Mouse (Mus musculus) G1E (cell line): Measurements from ENCODE around the gene BC030500.

Experiments
- CTCF ChIP-seq: IDR thresholded peaks from 2 replicates; pipeline ENCODE4 v1.5.1; 2012; ENCODE audit warnings: low read depth, low read length, inconsistent platforms, mixed read lengths
- GATA1 ChIP-seq: IDR thresholded peaks from 2 replicates; pipeline ENCODE4 v1.6.1; 2012; ENCODE audit warnings: borderline replicate concordance, low read length, inconsistent platforms, mixed read lengths
- GATA2 ChIP-seq: IDR thresholded peaks from 2 replicates; pipeline ENCODE4 v1.6.1; 2012; ENCODE audit warnings: low read depth, low read length, inconsistent platforms, borderline replicate concordance
- POLR2AphosphoS5 ChIP-seq: IDR thresholded peaks from 2 replicates; pipeline ENCODE4 v1.6.1; 2012; ENCODE audit warnings: low read depth, low read length, inconsistent platforms; ENCODE audit not compliant: insufficient replicate concordance
- TAL1 ChIP-seq: conservative IDR thresholded peaks from 2 replicates; pipeline ENCODE4 v1.6.1; 2012; ENCODE audit warnings: low read depth, low read length, inconsistent platforms, mixed read lengths

DNA sequence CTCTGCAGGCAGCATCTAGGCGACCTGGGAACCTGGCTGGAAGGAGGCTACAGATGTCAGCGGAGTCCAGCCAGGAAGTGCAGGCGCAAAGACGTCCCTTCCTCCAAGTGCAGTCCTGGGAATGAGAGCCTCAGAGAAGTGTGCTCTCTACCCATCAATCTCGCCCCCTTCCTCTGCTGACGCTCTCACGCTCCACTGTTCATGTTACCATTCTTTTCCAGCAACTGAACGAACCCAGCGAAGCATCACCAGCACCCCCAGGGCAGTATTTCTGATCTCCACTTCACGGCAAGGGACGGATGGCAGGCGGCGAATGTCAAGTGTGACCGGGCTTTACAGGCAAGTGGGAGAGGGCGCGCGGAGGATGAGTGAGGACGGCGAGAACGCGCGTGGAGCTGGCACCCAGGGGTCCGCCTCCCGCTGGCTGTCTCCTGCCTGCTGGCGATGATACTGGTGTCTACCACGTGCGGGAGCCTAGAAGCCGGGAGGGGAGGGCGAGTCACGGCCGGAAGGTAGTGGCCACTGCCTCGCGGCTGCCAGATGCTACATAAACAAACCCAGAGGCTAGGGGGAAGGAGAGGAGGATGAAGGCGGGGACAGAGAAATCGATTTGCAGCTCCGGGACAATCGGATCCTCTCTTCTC, 763 bp downstream of the BC030500 start, which contains the start of gene Galntl6:
- TF ChIP-seq CTCF (no peak), TAL1 (no peak), GATA1 (no peak), GATA2 (no peak), POLR2AphosphoS5 (no peak)
